Mouse (Mus musculus) limb, embryonic 14.5 days (tissue): Measurements from ENCODE around the gene Ncf4. TPM values are rescaled to one million over a fixed set of nuclear protein-coding genes. Genes with fewer than 3 reads are reported as not detected.

Experiments used
- ATAC-seq: fragments of 200-750 bp; cut with Nextera tagmentation; 2 replicates; pipeline ENCODE4 v1.8.0; 2017; ENCODE audit warnings: low read depth, moderate number of reproducible peaks, moderate TSS enrichment; ENCODE audit not compliant: low FRiP score
- DNase-seq: peaks from one replicate; pipeline ENCODE4 v3.0.0-alpha.2; 2015; ENCODE audit warnings: low spot score
- H3K27ac ChIP-seq: fragments of 300-500 bp; sonication (generic); replicated peaks from 2 replicates; pipeline ENCODE4 v1.5.1; 2014; ENCODE audit warnings: low read depth, mild to moderate bottlenecking, low read length, moderate library complexity, mixed read lengths
- H3K27me3 ChIP-seq: fragments of 300-500 bp; sonication (generic); 2 replicates; pipeline ENCODE4 v1.6.1; 2014; ENCODE audit warnings: low read length, mixed read lengths; ENCODE audit not compliant: control insufficient read depth, insufficient read depth
- H3K36me3 ChIP-seq: fragments of 300-500 bp; sonication (generic); 2 replicates; pipeline ENCODE4 v1.6.1; 2014; ENCODE audit warnings: mild to moderate bottlenecking, low read length, moderate library complexity, mixed read lengths; ENCODE audit not compliant: control insufficient read depth, insufficient read depth
- H3K4me1 ChIP-seq: fragments of 300-500 bp; sonication (generic); 2 replicates; pipeline ENCODE4 v1.6.1; 2014; ENCODE audit warnings: antibody characterized with exemption, low read length, mixed read lengths; ENCODE audit not compliant: control insufficient read depth, insufficient read depth
- H3K4me2 ChIP-seq: fragments of 300-500 bp; sonication (generic); replicated peaks from 2 replicates; pipeline ENCODE4 v1.6.1; 2014; ENCODE audit warnings: low read depth, mild to moderate bottlenecking, low read length, moderate library complexity; ENCODE audit not compliant: severe bottlenecking
- H3K4me3 ChIP-seq: fragments of 300-500 bp; sonication (generic); replicated peaks from 2 replicates; pipeline ENCODE4 v1.5.1; 2014; ENCODE audit warnings: low read length
- H3K9ac ChIP-seq: fragments of 300-500 bp; sonication (generic); 2 replicates; pipeline ENCODE4 v1.6.1; 2014; ENCODE audit warnings: mild to moderate bottlenecking, low read depth, low read length, moderate library complexity; ENCODE audit not compliant: severe bottlenecking
- H3K9me3 ChIP-seq: fragments of 300-500 bp; sonication (generic); 2 replicates; pipeline ENCODE4 v1.6.1; 2016; ENCODE audit warnings: low read length; ENCODE audit not compliant: control insufficient read depth
- POLR2A ChIP-seq: fragments of 200-500 bp; IDR thresholded peaks from 2 replicates; pipeline ENCODE4 v1.8.0; 2012; ENCODE audit warnings: inconsistent platforms, mild to moderate bottlenecking, moderate library complexity, borderline replicate concordance; ENCODE audit not compliant: insufficient read depth, insufficient read length; ENCODE audit errors: extremely low read depth
- WGBS: fragments of 180-500 bp; shearing (Covaris S2); extraction: QIAGEN DNeasy Blood & Tissue Kit; methylation state at CpG from one replicate; pipeline ENCODE4 v1.1.7; 2014; 5-methylcytosine and 5-hydroxymethylcytosine counted together
- polyA plus RNA-seq, 2 experiments: library from polyadenylated mRNA; depleted of rRNA in 1 of 2; stranded (reverse) in 1 of 2; unstranded in 1 of 2; fragments of >200 nt; fragmentation: Nextera tagmentation in 1 of 2; extraction: Ambion mirVana in 1 of 2; gene quantifications; 2 replicates each; pipeline versions ENCODE4 v1.2.1 to v1.2.3; 2012 to 2014

Ncf4 gene
- polyA plus RNA-seq, 2 experiments, result 4.0 to 5.6 TPM

DNA sequence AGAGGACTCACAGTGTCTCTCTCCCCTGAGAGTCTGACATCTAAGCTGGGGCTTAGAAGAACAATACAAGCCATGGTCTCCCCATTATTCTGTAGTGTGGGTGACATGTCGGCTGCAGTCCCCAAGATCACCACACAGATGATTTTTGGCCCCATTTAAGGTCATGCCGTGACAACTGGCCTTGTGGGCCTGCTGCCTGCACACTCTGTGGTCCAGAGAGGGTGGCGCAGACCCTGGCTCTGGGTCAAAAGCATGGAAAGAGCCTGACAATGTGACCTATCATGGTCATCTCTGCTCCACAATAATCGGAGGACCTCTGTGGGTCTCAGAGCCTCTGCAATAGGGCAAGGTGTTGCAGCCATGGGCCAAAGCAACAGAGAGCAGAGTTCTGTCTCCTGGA lies 49.1 kb downstream of the Ncf4 start:
- Histone ChIP-seq H3K9me3 (no peaks in the 10 kb centered on the region), H3K4me1 (no peaks in the 10 kb centered on the region), H3K27ac (no peak overlapping the region), H3K4me2 (no peak overlapping the region), H3K4me3 (no peak overlapping the region), H3K36me3 (no peaks in the 10 kb centered on the region), H3K27me3 (no peaks in the 10 kb centered on the region), H3K9ac (no peak overlapping the region)
- ATAC-seq, result no peak
- 87% methylated on average over 4 of the region's 4 CpGs for WGBS
- no peak for DNase-seq
- no peak for TF ChIP-seq POLR2A

DNA sequence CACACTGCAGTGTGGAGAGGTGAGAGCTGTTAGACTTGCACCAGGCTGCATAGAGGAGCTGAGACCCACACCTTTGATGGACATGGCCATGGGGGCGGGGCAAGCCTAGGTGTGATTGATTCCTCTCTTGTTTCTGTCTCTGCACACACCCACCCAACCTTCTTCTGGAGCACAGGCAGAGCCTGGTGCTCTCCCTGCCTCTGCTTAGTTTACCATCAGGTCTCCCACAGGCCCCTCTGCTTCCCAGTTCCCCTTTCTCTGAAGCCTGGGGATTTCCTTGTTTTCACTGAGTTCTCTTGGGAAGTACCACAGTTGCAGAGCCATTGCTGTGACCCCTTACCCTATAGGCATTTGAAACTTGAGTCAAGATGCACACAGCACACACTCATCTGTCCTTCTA lies 54.0 kb downstream of the Ncf4 start:
- TF ChIP-seq POLR2A, result no peak
- Histone ChIP-seq H3K9ac (no peak overlapping the region), H3K9me3 (no peaks in the 10 kb centered on the region), H3K27ac (no peak overlapping the region), H3K4me1 (no peaks in the 10 kb centered on the region), H3K4me2 (no peak overlapping the region), H3K27me3 (no peaks in the 10 kb centered on the region), H3K4me3 (no peak overlapping the region), H3K36me3 (no peaks in the 10 kb centered on the region)
- 77% methylated on average over 1 of the region's 1 CpGs for WGBS
- ATAC-seq (no peak), DNase-seq (no peak)

DNA sequence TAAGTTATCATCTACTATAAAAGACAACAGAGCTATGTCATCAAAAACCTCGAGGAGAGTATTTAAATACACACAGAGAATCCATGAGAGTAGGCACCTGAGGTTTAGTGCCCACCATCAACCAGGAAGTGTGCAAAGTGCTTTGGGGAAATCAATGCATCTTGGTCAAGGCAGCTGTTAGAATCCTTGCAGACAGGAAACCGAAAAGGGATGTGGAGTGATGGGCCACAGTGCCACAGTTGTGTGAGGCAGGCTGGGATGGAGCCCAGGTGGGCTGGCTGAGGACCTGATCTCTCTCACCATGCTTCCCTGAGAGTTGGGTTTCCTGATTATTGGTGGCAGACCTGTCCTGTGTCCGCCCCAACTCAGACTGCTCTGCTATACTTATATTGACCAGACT lies 55.0 kb downstream of the Ncf4 start:
- H3K27ac ChIP-seq, result no peak overlapping the region
- H3K36me3 ChIP-seq, result no peaks in the 10 kb centered on the region
- no peaks in the 10 kb centered on the region for H3K27me3 ChIP-seq
- no peak for TF ChIP-seq POLR2A
- H3K4me2 ChIP-seq, result no peak overlapping the region
- H3K4me3 ChIP-seq, result no peak overlapping the region
- H3K9ac ChIP-seq, result no peak overlapping the region
- WGBS, result 75% methylated on average over 3 of the region's 3 CpGs
- ATAC-seq, result no peak
- H3K9me3 ChIP-seq, result no peaks in the 10 kb centered on the region
- DNase-seq, result no peak
- H3K4me1 ChIP-seq, result no peaks in the 10 kb centered on the region

DNA sequence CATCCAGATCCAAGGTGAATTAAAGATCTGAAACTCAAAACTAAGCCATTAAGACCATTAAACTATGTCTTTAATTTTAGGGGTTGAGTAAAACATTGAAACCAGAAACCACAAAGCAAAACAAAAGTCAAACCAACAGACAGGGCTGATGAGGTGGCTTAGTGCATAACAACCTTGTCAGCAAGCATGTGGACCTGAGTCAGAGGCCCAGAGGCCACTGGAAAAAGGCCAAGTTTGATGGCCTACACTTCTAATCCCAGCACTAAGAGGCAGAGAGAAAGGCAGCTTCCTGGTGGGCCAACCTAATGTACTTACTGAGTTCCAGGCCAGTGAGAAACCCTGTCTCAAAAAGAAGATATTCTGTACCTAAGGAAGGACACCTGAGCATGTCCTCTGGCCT lies 56.2 kb downstream of the Ncf4 start:
- H3K27ac ChIP-seq, result no peak overlapping the region
- no peaks in the 10 kb centered on the region for H3K9me3 ChIP-seq
- no peak overlapping the region for H3K9ac ChIP-seq
- DNase-seq (no peak), ATAC-seq (no peak)
- no peak overlapping the region for H3K4me3 ChIP-seq
- no peak overlapping the region for H3K4me2 ChIP-seq
- H3K4me1 ChIP-seq, result no peaks in the 10 kb centered on the region
- H3K36me3 ChIP-seq, result no peaks in the 10 kb centered on the region
- TF ChIP-seq POLR2A, result no peak
- no peaks in the 10 kb centered on the region for H3K27me3 ChIP-seq

DNA sequence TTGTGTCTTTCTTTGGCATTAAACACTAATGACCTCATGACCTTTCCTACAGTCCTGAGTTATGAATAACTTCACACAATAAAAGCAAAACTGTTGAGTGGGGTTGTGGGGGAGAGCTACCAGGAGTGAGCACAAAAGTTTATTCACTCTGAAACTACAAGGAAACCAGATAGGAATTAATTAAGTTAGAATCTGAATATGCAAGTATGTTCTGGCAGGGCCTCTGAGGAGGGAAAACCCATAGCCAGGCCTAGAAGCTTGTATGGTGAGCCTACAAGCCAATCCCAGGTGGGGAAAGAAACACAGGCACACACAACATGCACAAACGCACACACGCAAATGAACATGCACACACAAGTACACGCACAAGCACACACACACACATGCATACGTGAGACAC lies 58.1 kb downstream of the Ncf4 start:
- Histone ChIP-seq H3K9me3 (no peaks in the 10 kb centered on the region), H3K4me1 (no peaks in the 10 kb centered on the region), H3K4me3 (no peak overlapping the region), H3K36me3 (no peaks in the 10 kb centered on the region), H3K27me3 (no peaks in the 10 kb centered on the region), H3K27ac (no peak overlapping the region), H3K4me2 (no peak overlapping the region), H3K9ac (no peak overlapping the region)
- no peak for DNase-seq
- no peak for TF ChIP-seq POLR2A
- WGBS, result 96% methylated on average over 4 of the region's 4 CpGs
- ATAC-seq, result no peak

DNA sequence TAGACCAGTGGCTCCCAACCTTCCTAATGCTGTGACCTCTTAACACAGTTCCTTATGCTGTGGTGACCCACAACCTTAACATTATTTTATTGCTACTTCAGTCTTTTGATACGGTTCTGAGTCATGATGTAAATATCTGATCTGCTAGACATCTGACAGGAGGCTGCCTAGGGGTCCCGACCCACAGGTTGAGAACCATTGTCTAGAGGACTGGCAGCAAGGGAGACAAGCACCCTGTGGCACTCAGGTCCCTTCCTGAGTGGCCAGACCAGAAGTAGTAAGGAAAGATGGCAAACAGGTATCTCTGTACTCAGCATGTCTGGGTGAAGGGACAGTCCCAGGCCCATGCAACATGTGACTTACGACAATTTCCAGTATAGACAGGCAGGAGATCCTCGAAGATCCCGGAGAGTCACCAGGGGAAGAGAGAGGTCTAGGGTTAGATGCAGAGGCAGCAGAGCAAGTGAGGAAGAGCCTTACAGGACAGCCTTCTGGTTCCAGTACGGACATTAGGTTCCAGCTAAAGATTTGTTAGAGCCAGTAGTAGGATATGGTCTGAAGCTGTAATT lies 59.1 kb downstream of the Ncf4 start:
- H3K4me2 ChIP-seq, result no peak overlapping the region
- H3K27me3 ChIP-seq, result no peaks in the 10 kb centered on the region
- H3K27ac ChIP-seq, result no peak overlapping the region
- H3K36me3 ChIP-seq, result no peaks in the 10 kb centered on the region
- TF ChIP-seq POLR2A, result no peak
- ATAC-seq, result no peak
- H3K9ac ChIP-seq, result no peak overlapping the region
- no peak for DNase-seq
- H3K4me3 ChIP-seq, result no peak overlapping the region
- no peaks in the 10 kb centered on the region for H3K4me1 ChIP-seq
- H3K9me3 ChIP-seq, result no peaks in the 10 kb centered on the region
- 84% methylated on average over 6 of the region's 6 CpGs for WGBS
